Mouse (Mus musculus) activated CD4-positive, CD25-positive, alpha-beta regulatory T cell, adult 4 months (primary cell): ENCODE results near the gene Olfr56. TPM values are rescaled to one million over a fixed set of nuclear protein-coding genes. Genes with fewer than 3 reads are reported as not detected.

Source experiments
- ATAC-seq: one replicate; pipeline ENCODE4 v1.8.0; 2017
- polyA plus RNA-seq, 2 experiments: library from polyadenylated mRNA; unstranded; fragments of 100-300 nt; shearing (Covaris generic); gene quantifications; one replicate each; pipeline ENCODE4 v1.2.1; 2017

The Olfr56 gene
- polyA plus RNA-seq, 2 experiments from 2014 or later: 0.82 TPM; not detected in 1

DNA sequence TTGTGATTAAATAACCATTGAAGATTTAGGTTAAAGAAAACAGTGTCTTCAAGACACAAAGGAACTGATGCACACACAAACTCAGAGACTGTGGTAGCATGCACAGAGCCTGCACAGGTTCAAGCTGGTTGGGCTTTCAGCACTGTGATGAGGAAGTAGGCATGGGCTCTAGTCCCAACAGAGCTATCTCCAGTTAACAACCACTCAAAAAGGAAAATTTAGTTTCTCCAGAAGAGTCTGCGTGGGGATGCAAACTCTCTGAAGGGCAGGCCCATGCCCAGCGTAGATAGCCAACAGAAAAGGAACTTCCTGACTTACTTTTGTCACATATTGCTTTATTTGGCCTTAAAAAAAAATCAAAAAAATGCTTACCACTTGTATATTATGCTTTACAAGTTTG is 114.1 kb downstream of the Olfr56 start:
- no peak for ATAC-seq

DNA sequence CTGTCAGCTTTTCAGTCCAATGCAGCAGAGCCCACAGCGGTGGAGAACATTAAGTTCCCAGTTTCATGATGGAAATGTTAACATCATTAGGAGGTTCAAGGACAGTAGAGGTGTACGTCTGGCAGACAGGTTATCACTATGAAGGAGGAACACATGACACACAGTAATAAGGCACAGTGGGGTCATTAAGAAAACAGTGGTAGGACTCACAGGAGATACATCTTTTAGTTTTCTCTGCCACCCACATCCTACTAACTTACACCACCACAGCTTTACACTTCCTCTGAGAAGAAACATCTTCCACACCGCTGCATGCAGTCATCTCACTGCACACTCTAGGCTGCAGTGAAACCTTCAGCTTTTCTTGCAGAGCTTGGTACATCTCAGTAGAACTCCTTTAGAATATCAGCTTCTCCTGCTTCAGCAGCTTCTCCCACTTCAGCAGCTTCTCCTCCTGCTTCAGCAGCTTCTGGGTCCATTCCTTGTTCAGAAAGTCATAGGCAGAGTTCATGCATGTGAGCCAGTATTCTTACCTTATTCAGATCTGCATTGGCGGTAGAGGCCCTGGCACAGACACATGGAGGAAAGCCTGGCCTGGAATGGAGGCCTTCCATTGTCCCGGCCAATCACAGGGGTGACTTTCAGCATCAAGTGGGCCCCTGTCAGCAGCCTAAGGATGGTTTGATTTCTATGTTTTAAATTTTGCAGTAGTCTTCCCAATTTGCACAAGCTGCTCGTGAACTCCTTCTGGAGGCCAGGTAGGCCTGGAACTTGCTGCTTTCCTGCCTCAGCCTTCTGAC is 115.4 kb downstream of the Olfr56 start:
- ATAC-seq: peak; percentile 73

DNA sequence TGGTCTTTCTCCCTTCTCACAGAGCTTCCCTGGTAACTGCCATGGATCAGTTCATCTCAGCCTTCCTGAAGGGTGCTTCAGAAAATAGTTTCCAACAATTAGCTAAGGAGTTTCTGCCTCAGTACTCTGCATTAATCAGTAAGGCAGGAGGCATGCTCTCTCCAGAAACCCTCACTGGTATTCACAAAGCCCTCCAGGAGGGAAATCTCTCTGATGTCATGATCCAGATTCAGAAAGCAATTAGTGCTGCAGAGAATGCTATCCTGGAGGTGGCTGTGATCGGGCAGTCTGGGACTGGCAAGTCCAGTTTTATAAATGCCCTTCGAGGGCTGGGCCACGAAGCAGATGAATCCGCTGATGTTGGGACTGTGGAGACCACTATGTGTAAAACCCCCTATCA is 116.7 kb downstream of the Olfr56 start:
- no peak for ATAC-seq

DNA sequence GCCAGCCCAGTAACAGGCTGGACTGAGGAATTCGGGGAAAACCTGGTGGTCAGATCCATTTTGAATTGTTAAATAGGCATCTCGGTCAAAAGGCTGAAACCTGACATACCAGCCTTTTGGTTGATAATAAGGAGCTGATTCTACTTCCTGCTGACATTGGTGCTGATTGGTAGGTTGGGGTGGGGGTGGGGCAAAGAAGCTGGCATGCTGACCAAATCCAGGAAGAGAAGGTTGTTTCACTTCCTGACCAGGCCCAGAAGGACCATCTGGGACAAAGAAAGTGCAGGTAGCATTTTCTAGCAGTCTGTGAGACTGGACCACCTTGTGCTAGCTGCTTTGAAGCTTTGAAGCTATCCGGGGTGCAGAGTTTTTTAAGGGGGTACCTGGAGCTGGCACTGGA is 121.7 kb downstream of the Olfr56 start:
- peak; percentile 65 for ATAC-seq

DNA sequence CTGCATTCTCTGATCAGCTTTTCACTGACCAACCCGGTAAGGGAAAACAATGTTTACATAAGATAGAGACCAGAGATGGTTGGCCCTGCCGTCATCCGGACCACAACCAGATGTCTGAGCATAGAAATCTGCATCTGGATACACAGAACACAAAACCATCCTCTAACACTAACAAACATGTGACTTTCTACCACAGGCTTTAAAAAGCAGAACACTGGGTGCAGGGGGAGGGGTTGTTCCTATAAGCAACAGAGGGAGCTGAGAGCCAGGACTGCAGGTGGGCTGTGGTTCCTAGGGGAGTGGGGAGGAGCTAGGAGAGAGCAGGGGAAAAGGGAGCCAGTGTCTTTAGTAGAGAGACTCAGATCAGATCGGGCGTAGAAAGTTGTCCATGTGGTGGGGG is 122.8 kb downstream of the Olfr56 start:
- no peak for ATAC-seq

DNA sequence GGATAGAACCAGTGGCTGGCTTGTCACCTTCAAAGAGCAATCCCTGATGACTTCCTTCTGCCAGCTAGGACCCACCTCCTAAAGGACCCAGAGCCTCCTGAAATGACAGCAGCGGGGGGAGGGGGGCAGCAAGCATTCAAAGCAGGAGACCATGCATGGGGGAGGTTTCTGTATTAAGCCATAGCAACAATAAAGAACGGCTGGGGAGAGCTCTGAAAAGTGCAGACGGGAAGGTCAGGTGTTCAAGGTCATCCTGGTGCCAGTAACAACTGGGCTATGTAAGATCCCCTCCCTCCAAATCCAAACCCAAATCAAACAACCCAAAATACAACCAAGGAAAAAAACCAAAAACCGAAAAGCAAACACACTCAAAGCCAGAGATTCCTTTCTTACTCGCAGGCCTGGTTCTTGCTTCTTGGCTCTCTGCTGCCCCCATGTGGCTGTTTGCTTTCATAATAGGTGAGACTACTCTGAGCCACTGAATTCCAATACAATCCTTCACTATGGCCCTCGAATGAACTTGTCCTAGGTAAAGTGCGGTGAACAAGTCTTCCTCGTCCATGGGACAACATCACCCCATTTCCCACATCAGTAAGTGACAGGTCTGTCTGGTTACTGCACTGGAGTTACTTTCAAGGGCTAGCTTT is 124.5 kb downstream of the Olfr56 start:
- peak; percentile 54 for ATAC-seq

DNA sequence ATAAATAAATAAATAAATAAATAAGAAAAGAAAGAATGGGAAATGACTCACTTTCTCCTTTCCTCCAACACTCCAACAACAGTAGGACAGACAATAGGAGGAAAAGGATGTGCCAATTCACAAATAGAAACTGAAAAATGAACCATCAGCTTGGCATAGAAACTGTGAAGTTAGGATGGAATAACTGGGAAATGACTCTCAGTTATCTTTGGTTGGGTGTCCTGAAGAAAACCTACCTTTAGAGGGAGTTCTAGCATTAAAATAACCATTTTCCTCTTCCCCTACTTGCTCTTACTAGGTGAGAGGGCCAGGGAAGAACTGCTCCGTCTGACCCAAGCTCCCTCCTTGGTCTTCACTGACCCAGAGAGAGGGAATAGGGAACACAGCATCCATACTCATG is 127.1 kb downstream of the Olfr56 start:
- ATAC-seq: no peak

DNA sequence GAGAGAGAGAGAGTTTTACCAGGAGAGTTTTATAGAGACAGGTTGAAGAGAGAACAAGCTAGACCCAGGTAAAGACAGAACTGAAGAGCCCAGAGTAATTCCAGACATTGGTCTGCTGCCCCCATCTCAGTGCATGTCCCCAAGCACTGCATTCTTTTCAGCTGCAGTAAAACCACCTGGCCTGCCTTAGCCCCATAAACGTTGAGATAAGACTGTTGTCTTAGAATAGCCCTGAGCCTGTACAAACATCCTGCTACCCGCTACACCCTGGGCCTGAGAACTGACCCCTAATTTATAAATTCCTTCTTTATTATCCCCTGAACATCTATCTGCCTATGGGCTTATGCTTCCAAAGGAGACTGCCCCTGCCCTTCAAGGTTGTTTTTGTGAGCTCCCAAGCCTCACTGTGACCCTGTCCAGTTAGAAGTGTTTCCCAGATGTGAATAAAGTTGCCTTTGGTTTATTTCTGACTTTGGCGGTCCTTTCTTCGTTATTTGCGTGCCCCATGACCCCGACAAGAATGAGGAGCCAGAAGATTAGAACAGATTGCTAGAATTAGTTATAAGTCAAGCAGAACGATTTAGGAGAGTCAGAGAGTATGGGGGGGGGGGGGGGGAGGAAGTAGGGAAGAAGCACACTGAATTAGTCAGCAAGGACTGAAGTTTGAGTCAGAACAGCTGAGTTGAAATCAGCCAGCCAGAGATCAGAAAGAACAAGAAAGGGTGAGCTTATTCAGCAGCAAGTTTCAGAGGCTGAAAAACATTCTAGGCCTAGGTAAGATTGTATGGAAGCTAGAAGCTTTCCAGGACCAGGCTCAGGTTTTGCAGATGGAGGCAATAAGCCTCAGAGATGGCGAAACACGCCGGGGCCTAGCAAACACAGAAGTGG is 129.2 kb downstream of the Olfr56 start:
- no peak for ATAC-seq

DNA sequence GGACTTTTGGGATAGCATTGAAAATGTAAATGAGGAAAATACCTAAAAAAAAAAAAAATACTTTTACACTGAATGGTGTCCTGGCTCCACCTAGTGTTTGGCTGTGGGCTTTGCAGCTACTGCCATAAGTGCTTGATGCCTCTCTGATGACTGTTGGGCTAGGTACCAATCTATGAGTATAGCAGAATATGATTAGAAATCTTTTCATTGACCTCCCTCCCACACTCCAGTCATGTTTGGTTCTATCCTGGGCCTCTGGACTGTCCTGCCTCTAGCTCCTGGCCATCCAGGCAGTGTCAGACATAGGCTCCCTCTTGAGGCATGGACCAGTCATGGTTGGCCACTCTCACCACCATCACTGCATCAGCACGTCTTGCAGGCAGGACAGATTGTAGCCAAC is 130.1 kb downstream of the Olfr56 start:
- peak; percentile 40 for ATAC-seq

DNA sequence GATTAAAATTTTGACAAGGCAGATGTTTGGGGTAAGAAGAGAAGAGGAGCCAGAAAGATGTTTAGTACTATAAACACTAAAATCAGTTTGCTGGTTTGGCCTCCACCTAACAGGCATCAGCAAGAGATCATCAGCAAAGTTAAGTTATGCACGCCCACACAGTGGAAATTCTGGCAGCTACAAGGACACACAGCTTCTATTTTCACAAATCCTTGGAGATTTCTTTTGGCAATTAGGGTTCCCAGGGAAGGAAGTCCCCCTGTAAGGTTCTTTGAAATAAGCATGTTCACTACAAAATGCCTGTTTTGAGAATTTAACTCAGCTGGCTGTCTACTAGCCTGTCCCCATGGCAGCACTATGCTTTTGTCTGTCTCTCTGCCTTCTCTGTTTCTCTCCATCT is 132.3 kb downstream of the Olfr56 start:
- ATAC-seq: no peak

DNA sequence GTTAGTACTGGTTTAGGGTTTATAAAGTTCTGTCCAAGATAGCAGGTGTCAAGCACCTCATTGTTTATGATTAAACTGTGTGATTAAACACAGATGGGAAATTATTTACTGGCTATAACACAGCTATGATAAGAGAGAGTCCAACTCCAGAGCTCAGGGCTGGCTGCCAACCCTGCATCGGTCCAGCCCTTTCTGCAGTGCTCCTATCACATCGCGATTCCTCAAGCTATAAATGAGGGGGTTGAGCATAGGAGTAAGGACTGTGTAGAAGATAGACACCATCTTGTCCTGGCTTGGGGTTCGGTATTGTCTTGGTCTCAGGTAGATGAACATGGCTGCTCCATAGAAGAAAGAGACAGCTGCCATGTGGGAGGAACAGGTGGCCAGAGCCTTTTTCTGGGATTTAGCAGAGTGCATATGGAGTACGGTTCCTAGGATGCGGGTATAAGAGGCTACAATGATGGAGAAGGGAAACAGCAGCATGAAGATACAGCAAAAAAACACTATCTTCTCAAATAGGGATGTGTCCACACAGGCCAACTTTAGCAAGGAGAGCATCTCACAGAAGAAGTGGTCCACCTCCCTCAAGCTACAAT is 134.0 kb downstream of the Olfr56 start:
- ATAC-seq: no peak

DNA sequence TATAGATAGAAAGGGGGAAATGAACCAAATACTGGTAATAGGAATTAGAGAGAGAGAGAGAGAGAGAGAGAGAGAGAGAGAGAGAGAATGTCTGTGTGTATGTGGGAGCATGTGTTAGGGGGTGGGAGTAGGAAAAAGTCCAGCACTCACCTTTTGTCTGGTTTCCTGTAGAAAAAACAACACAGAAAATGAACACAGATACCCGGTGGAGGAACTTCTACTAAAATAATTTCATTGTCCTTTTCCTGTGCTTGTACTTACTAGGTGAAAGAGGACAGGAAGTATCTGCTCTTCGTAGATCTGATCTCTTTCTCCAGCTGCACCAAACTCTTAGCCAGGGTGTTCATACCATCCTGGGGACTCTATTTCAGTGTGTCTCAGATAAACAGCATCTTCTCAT is 135.5 kb downstream of the Olfr56 start:
- ATAC-seq: no peak

DNA sequence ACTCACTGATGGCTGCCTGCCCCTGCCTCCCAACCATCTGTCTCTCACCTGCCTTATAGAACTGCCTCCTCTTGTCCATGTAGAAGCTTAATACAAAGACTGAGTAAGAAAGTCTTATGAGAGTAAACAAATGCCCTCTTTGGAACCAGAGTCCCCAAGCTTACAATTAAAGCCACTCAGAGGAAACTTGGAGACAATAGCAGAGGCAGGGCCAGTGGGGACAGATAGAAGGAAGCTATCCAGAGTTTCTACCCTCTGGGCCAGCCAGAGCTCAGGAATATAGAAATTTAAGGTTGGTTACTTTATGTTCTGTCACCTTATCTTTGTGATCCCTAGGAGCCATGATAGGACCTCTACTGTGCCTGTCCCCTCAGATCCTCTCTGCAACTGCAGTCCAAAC is 136.1 kb downstream of the Olfr56 start, which contains the start of gene Olfr1396:
Gene Olfr1396 (minus strand): TSS at position 101 of the 400 bp plus-strand sequence.
- ATAC-seq: no peak

DNA sequence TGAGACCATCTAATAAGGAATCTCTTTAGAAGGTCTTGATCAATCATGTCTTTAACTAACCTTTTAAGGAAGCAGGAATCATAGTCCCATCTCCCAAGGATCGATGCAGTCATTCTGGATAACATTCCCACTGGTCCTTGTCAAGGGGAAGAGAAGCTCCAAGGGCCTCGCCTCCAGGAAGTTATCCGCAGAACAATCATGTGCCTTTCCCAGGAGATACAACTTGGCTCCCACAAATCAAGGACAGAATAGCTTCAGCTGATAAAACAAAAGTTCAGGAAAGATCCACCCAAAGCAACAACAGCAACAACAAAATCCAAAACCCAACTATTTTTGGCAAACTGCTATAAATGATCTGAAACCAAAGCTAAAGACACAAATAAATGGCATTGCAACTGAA is 140.9 kb downstream of the Olfr56 start:
- no peak for ATAC-seq

DNA sequence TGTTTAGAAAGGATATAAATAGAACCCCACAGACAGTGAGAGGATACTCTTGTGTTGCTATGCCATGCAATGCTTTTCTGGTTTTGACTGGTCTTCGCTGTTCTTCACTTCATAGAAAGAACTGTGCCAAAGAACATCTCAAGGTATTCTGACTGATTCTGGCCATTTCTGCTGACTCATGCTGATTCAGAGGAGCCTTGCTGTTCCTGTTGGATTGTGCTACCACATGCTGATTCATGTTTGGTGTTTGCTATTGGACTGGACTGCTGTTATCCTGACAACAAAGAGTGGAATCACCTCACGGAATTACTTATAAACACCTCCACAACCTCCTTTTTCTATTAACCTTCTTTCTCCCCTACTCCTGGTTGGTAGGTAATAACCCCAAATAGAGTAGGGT is 145.5 kb downstream of the Olfr56 start:
- no peak for ATAC-seq

DNA sequence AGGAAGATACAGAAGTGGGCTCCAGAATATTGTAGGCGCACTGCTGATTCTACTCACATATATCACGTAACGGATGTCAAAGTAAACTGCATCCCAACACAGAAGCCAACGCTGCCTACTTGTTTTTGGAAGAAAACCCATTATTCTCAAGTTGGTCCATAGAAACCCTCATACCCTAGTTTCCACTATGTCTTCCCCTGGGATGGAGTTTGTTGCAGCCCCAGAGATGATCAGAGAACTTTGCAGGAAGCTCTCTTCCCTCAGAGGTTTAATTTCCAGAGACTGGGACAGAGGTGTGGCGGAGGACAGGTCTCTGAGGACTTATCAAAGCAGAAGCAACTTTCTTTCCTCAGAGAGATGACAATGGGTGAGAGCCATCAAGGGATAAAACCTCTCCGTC is 163.3 kb downstream of the Olfr56 start, which contains the start of gene Olfr1395:
Gene Olfr1395 (plus strand): TSS at position 301 of the 400 bp plus-strand sequence.
- ATAC-seq: no peak

DNA sequence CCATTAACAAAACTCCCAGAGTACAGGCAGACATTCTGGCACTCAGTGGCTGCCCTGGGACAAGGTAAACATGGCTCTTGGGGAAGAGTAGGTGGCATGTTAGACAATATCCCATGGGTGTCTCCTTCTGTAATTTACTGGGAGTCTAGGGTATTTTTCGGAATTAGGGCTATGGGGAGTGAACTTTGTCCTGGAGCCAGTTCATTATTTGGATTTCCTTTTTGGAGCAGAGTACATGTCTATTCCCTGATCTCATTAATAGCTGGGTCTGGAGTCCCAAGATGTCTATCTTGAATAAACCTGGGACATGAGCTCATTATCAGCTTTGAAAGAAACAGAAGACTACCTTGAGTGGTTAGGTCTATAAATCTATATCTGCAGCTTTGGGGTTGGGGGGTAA is 175.4 kb downstream of the Olfr56 start, which contains the start of gene Olfr1394:
Gene Olfr1394 (plus strand): TSS at position 301 of the 400 bp plus-strand sequence.
- ATAC-seq: no peak

DNA sequence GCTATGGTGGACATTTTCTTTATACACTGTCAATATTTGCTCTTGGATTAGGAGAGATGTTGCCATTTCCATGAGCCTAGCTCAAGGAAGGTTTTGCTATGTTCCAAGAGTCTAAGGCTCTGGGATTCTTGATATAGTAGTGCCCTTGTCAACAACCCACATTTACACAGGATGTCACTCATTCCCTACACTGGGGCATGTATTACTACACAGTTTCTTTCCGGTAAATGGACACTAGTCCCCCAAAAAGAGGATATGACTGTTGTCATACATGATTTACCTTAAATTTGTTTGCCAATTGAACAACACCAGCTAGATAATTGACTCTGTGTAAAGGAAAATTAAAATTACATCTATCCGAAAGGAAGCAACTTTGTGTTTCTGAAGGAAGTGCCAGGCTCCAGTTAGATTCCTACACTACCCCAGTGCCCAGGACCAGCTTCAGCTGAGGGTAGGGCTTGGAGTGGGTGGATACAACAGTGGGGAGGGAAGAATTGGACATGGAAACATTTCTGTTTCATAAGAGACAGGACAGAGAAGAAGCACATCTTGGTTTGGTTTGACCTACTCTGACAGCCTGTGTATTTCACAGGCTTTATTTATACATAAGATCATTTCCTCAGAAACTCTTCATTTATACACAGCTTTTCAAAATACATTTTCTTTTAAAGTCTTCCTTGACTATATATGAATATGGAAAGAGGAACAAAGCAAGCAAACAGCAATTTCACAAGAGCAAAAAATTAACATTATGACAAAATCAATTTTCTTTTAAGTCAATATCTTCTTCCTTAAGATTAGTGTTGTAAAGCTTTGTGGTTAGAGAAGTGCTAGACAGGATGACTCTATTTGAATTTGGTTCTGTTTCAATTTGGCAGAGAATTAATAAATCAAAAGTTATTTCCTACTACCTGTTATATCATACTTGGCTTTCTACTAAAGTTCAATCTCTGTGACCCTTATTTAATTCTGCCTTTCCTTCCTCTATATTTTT is 178.4 kb downstream of the Olfr56 start:
- no peak for ATAC-seq

DNA sequence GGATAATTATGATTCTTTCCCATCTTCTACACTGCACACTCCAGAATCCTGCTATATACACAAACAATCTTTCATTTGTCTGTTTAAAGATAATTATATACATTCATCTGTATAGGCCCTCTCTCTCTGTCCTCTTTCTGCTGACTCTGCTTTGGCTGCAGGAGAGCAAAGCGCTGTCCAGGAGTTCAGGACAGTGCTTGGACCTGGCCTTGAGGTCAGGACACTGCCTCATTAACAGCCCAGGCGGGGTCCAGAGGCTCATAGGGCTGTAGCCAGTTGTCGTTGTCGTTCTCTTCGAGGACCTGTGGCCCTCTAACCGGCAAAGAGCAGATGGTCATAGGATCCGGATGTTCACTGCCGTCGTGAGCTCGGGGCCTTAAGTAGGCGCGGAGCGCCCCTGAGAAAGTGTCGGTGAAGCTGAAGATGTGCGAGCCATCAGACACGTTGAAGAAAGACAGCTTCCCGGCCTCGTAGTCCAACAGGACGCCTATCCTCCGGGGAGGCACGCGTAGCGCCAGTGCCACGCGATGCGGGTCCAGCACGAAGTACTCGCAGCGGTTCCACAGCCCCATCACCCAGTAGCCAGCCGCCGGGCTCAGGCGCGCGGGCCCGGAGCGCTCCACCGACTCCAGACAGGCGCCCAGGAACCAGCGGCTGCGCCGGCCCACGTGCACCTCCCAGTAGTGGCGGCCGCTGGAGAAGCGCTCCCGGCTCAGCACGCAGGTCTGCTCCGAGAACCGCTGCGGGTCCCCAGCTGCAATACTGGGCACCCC is 190.3 kb downstream of the Olfr56 start:
- no peak for ATAC-seq

DNA sequence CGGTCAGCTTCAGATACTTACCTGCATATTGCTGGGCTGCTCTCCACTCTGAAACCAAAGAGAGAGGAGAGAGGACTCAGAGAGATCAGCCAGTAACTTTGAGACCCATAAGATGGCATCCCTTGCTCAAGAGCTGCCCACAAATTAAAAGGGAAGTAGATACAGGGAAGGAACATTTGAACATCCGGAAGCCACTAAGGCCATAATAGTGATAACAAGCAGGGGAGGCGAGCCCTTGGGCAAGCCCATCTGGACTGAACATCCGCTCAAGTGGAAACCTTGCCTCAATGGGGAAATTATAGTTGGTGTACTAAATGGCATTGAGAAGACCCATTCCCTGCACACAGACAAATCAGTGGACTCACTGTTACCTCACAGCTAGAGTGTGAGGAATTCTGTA is 191.9 kb downstream of the Olfr56 start:
- ATAC-seq: no peak

DNA sequence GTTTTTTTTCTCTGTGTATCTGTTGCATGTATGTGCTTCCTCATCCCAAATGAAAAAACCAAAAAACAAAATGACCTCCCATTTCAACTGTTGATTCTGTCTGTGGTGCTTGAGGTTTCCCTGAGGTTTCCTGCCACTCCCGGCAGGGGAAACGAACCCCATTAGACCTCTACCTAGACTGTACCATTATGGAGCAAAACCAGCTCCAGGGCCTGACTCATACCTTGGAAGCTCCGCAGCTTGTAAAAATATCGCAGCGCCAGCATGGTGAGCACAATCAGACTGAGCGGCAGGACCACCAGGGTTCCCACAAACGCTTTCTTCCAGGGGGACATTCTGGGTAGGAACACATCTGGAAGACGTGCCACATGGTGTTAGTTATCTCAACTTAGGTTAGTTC is 196.7 kb downstream of the Olfr56 start:
- no peak for ATAC-seq
